ENCODE assay signal across 15 mouse cellular contexts in genomic region chr13:23609844-23610243, GRCm38 (mm10). TPM values are rescaled to one million over a fixed set of nuclear protein-coding genes. Genes with fewer than 3 reads are reported as not detected.
"Had no signal": no experiment of that assay in that cellular context is flagged by ENCODE, and none has a peak within 500 bp of the region (broad histone marks: within the 10 kb centered on the region; RNA-seq: fewer than 3 reads in every experiment).

No protein-coding gene starts in this region.

- H3K4me2 ChIP-seq: lung, embryonic 14.5 days; midbrain, embryonic 12.5 days; neural tube, embryonic 13.5 days; stomach, embryonic 15.5 days had no signal

- H3K9me3 ChIP-seq: limb, embryonic 10.5 days; megakaryocyte, embryonic 14.5 days; midbrain, embryonic 12.5 days; neural tube, embryonic 13.5 days; stomach, embryonic 15.5 days had no signal

- H3K4me1 ChIP-seq: limb, embryonic 10.5 days; midbrain, embryonic 12.5 days; neural tube, embryonic 13.5 days; stomach, embryonic 15.5 days had no signal

- ATAC-seq: intestine, postnatal 0 days; midbrain, embryonic 16.5 days had no signal

- H3K27me3 ChIP-seq: megakaryocyte, embryonic 14.5 days; midbrain, embryonic 12.5 days; neural tube, embryonic 13.5 days; stomach, embryonic 15.5 days had no signal

- H3K27ac ChIP-seq: left cerebral cortex, adult 2 months; limb, embryonic 10.5 days; macrophage; midbrain, embryonic 12.5 days; neural tube, embryonic 13.5 days; stomach, embryonic 15.5 days had no signal

- H3K4me3 ChIP-seq: left cerebral cortex, adult 2 months; limb, embryonic 10.5 days; midbrain, embryonic 12.5 days; neural tube, embryonic 13.5 days; stomach, embryonic 15.5 days had no signal

- DNase-seq: kidney, adult 8-10 months; kidney, postnatal 25 days; lung, embryonic 14.5 days; lung, postnatal 14 days; right cerebral cortex, postnatal 14 days; thymus, postnatal 4 days had no signal

- H3K9ac ChIP-seq: lung, embryonic 14.5 days; midbrain, embryonic 12.5 days; neural tube, embryonic 13.5 days; stomach, embryonic 15.5 days had no signal

- H3K36me3 ChIP-seq: limb, embryonic 10.5 days; midbrain, embryonic 12.5 days; neural tube, embryonic 13.5 days; stomach, embryonic 15.5 days had no signal

RNA-seq across cellular contexts. Expression of gene Hist1h2ad, which starts 35.7 kb away (rescaled TPM):
- polyA plus RNA-seq: macrophage; midbrain, embryonic 16.5 days had no signal
